Mouse (Mus musculus): Measurements from ENCODE around the gene Clrn1. TPM values are rescaled to one million over a fixed set of nuclear protein-coding genes. Genes with fewer than 3 reads are reported as not detected.

The Clrn1 gene
- polyA plus RNA-seq (2015; fragmentation: Nextera tagmentation; extraction: Ambion mirVana): 0.72 and 0.97 TPM in 2 replicates

DNA sequence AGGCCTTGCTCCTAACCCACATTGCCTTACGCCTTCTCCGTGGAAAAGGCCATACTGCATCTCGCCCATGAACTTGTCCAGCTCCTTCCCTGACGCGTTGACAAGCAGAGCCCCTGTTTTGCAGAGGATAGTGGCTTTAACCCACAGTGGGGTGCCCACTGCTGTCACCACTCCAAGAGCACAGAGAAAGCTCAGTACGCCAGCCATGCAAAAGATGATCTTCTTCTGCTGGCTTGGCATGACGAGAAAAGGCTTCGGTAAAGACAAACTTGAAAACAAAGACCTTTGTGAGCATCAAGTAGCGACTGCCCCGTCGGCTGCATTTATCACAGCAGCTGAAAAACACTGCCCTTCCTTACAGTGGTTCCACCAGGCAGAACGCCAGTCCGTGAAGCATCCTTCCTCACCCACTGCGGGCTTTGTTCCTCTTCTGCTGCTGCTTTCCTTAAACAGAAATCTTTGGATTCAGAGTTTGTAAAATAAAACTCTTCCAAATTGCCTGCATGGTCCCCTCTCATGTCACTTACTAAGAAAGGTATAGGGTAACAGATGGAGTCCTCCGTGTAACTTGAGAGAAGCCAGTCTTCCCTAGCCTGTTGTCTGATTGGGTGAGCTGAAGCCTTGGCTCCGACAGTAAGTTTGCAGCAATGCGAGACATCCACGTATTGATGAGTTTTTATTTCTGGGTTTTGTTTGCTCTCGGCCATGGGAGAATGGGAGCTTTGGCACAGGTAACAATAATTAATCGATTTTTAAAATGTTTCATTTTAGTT is at the start of gene Clrn1:
Gene Clrn1, minus strand, starts transcription at position 540 of the 773 bp plus-strand sequence.
- Histone ChIP-seq H3K4me1 (no peaks in the 10 kb centered on the region), H3K9me3 (no peaks in the 10 kb centered on the region), H3K4me2 (replicated peaks) (no peak within 1 kb of the TSS), H3K27ac (no peak within 1 kb of the TSS), H3K36me3 (no peaks in the 10 kb centered on the region), H3K9ac (no peak within 1 kb of the TSS), H3K27me3 (no peaks in the 10 kb centered on the region), H3K4me3 (no peak within 1 kb of the TSS)
- no peak for ATAC-seq (ENCODE audit: low FRiP score, low read depth)
- WGBS: 65% methylated on average over 20 of the region's 20 CpGs

DNA sequence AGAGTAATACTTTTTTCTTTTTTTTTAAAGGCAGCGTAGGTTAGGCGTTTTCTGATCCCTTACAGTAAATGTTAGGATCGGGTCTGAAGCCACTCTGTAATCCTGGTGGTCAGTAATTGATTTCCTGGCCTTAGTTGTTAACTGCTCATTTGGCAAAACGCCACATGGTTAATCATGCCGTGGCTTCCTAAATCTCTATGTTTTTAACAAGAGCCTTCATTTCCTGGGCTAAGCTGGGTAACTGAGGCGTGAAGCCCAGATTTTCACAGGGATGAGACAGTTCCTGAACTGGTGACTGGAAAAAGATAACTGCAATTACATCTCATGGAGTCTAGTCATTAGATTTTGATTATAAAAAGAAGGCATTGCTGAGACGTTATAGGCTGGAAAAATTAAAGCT is 38.9 kb upstream of the Clrn1 start:
- Histone ChIP-seq H3K9me3 (no peaks in the 10 kb centered on the region), H3K4me1 (no peaks in the 10 kb centered on the region), H3K9ac (no peak overlapping the region), H3K4me3 (no peak overlapping the region), H3K4me2 (replicated peaks) (no peak overlapping the region), H3K36me3 (no peaks in the 10 kb centered on the region), H3K27ac (no peak overlapping the region), H3K27me3 (no peaks in the 10 kb centered on the region)
- WGBS: 31% methylated on average over 7 of the region's 7 CpGs
- ATAC-seq (ENCODE audit: low FRiP score, low read depth): no peak

DNA sequence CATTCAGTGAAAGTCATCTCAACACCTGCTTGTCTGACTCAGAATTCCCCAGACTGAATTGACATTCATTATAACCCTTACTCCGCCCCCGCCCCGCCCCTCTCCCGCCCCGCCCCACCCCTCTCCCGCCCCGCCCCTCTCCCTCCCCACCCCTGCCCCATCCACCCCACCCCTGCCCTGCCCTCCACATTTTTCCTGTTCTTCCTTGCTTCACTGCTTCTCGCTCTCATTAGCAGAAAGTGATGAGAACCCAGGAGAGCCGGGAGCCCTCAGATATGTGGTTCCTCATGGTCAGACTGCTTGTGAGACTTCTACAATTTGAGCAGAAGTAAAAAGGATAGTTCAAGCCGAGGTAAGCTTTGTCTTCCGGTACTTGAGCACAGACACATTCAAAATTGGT is 38.0 kb upstream of the Clrn1 start:
- Histone ChIP-seq H3K9me3 (no peaks in the 10 kb centered on the region), H3K4me1 (no peaks in the 10 kb centered on the region), H3K4me3 (no peak overlapping the region), H3K4me2 (replicated peaks) (no peak overlapping the region), H3K27me3 (no peaks in the 10 kb centered on the region), H3K27ac (no peak overlapping the region), H3K36me3 (no peaks in the 10 kb centered on the region), H3K9ac (no peak overlapping the region)
- 80% methylated on average over 4 of the region's 11 CpGs for WGBS
- no peak for ATAC-seq (ENCODE audit: low FRiP score, low read depth)

DNA sequence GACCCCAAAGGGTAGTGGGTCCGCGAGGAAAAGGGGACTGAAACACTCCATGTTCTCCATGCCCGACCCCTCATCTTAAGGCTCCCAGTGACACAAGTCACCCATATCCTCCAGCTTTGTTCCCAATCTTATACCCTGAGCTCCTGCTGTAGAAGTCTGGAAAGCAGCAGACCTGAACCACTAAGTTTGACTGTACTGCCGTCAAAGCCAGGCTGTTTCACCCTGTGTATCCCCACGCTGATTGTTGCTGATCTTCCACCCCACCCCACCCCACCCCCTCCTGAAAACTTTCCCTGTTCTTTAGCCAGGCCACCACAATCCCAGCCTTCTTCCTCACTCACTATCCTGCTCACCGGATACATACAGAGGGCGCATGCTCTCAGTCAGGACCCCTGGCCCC is 37.5 kb upstream of the Clrn1 start:
- Histone ChIP-seq H3K4me2 (replicated peaks) (no peak overlapping the region), H3K4me1 (no peaks in the 10 kb centered on the region), H3K36me3 (no peaks in the 10 kb centered on the region), H3K27me3 (no peaks in the 10 kb centered on the region), H3K9ac (no peak overlapping the region), H3K27ac (no peak overlapping the region), H3K4me3 (no peak overlapping the region), H3K9me3 (no peaks in the 10 kb centered on the region)
- ATAC-seq (ENCODE audit: low FRiP score, low read depth): no peak
- WGBS: 86% methylated on average over 7 of the region's 7 CpGs

DNA sequence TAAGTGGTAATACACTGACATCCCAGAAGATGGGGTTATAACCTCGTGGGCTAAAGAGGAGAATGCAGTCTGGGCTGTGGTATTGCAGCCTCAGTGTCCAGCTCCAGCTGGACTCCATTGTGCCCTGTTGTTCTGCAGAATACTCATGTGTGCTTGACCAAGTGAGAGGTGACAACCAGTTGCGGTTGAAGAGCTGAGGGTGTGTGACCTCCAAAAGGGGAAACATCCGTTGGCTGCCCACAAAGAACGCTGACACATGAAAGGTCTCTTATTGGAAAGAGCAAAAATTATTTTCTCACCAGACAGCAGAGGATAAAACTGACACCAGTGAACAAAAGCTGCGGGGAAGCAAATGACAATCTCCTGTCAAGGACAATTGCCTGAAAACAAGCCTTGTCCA is 36.2 kb upstream of the Clrn1 start:
- H3K27ac ChIP-seq: no peak overlapping the region
- WGBS: 79% methylated on average over 5 of the region's 5 CpGs
- H3K4me1 ChIP-seq: no peaks in the 10 kb centered on the region
- H3K9me3 ChIP-seq: no peaks in the 10 kb centered on the region
- H3K9ac ChIP-seq: no peak overlapping the region
- H3K4me2 ChIP-seq (replicated peaks): no peak overlapping the region
- no peaks in the 10 kb centered on the region for H3K36me3 ChIP-seq
- no peak overlapping the region for H3K4me3 ChIP-seq
- H3K27me3 ChIP-seq: no peaks in the 10 kb centered on the region
- no peak for ATAC-seq (ENCODE audit: low FRiP score, low read depth)

DNA sequence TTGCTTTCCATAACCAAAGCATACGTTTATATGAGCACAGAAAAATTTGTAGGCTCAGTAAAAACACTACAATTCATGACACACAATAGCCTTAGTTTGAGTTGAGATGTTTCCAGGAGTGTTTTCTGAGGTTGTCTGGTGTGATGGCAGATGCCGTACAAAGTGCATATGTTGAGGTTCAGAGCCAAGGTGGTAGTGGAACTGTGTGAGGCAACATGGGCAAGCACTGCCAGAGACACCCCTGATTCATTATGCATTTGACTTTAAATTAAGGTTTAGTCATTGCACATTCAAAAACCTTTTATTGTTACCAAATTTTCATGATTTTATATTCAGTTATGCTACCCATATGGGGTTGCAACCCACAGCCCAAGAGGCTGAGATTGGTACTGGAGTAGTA is 19.5 kb upstream of the Clrn1 start:
- no peak for ATAC-seq (ENCODE audit: low FRiP score, low read depth)
- no peaks in the 10 kb centered on the region for H3K4me1 ChIP-seq
- no peak overlapping the region for H3K27ac ChIP-seq
- H3K9me3 ChIP-seq: no peaks in the 10 kb centered on the region
- no peak overlapping the region for H3K4me2 ChIP-seq (replicated peaks)
- 87% methylated on average over 2 of the region's 2 CpGs for WGBS
- no peaks in the 10 kb centered on the region for H3K36me3 ChIP-seq
- no peak overlapping the region for H3K9ac ChIP-seq
- no peaks in the 10 kb centered on the region for H3K27me3 ChIP-seq
- no peak overlapping the region for H3K4me3 ChIP-seq

DNA sequence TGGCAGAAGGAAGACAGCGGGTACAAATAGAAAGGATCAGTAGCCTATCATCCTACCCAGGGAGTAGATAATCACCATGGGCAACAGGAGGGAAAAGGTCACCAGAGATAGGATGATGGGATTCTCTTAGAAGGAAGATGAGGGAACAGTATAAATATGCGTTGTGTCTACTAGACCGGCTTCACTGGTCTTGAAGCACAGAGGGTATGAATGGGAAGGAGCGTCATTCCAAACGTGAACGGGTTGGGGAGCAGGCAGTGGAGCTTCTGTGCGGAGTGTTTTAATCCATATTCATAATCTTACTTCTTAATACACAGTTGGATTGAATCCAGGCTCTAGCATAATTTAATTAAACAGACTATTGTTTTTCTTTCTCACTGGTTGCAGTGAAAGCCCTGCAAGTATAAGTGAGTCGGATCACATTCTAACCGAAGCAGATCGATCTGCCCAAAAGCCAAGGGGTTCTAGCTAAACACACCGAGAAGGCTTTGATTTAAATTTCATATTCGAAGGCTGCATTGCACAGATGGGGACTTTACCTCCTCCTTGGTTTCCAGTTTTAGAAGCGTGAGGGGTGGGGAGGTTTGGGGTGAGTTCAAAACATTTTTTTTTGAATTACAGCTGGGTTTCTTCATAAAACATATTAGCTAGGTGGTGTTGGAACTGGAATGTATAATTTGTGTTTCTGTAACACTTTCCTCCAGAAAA is 17.1 kb upstream of the Clrn1 start:
- no peak overlapping the region for H3K9ac ChIP-seq
- no peaks in the 10 kb centered on the region for H3K36me3 ChIP-seq
- no peak overlapping the region for H3K27ac ChIP-seq
- no peak for ATAC-seq (ENCODE audit: low FRiP score, low read depth)
- H3K4me3 ChIP-seq: no peak overlapping the region
- no peaks in the 10 kb centered on the region for H3K9me3 ChIP-seq
- H3K27me3 ChIP-seq: no peaks in the 10 kb centered on the region
- WGBS: 83% methylated on average over 13 of the region's 13 CpGs
- H3K4me1 ChIP-seq: no peaks in the 10 kb centered on the region
- H3K4me2 ChIP-seq (replicated peaks): no peak overlapping the region

DNA sequence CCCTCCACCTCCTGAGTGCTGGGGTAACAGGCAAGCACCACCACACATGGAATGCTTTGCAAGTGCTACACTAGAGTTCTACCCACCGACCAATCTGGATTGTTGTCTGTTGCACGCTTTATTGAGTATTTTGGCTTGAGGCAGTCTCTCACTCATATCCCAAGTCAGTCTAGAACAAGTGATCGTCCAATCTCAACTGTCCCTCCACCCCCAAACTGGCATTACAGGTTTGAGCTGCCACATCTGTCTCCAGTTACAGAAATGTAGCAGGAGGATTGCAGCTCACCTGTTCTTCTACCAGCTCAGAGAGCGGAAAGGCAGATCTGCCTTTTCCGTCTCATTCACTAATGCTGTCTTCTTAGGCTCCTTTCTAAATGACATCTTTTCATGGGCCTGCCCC is 10.0 kb upstream of the Clrn1 start:
- WGBS: 79% methylated on average over 5 of the region's 5 CpGs
- no peak for ATAC-seq (ENCODE audit: low FRiP score, low read depth)
- no peaks in the 10 kb centered on the region for H3K4me1 ChIP-seq
- no peaks in the 10 kb centered on the region for H3K36me3 ChIP-seq
- no peaks in the 10 kb centered on the region for H3K27me3 ChIP-seq
- H3K9ac ChIP-seq: no peak overlapping the region
- H3K4me3 ChIP-seq: no peak overlapping the region
- H3K4me2 ChIP-seq (replicated peaks): no peak overlapping the region
- H3K9me3 ChIP-seq: no peaks in the 10 kb centered on the region
- no peak overlapping the region for H3K27ac ChIP-seq

DNA sequence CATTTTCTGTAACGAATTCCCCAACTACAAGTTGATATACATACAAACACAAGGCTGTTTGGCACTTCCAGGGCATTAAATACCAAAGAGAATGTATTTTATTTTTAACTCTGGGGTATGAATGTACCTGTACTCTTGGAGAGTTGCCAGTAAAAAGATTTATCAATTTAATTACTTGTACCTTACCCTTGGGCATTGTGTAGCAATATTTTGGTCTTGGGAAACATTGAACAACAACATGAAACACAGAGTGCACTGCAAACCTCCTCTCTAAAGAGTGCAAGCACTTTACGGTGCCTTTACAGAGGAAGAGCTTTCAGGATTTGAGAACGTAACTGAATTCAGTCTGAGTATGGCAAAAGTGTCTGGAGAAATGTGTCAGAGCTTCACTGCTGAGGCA is 9.4 kb upstream of the Clrn1 start:
- Histone ChIP-seq H3K4me2 (replicated peaks) (no peak overlapping the region), H3K4me3 (no peak overlapping the region), H3K27ac (no peak overlapping the region), H3K9ac (no peak overlapping the region), H3K4me1 (no peaks in the 10 kb centered on the region), H3K9me3 (no peaks in the 10 kb centered on the region), H3K27me3 (no peaks in the 10 kb centered on the region), H3K36me3 (no peaks in the 10 kb centered on the region)
- 71% methylated on average over 3 of the region's 3 CpGs for WGBS
- ATAC-seq (ENCODE audit: low FRiP score, low read depth): no peak

DNA sequence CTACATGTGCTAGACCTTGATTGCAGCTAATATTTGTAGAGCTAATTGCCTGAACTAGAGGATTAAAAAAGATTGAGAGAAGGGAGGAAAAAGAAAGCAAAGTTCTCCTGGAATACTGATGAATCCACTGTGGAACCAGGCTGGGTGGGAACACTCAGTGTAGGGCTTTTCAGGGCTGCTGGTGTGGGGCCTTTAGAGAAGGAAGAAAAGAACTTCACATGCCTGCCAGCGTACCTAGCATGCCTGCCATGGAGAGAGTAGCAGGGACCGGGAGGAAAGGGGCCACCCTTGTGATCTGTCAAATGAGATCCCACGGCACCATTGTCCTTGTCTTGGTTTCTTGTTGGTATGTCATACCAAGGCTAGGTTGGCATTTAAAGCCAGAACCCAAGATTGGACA is 4.5 kb upstream of the Clrn1 start:
- no peaks in the 10 kb centered on the region for H3K27me3 ChIP-seq
- H3K4me1 ChIP-seq: no peaks in the 10 kb centered on the region
- no peaks in the 10 kb centered on the region for H3K9me3 ChIP-seq
- H3K4me2 ChIP-seq (replicated peaks): no peak overlapping the region
- no peaks in the 10 kb centered on the region for H3K36me3 ChIP-seq
- no peak for ATAC-seq (ENCODE audit: low FRiP score, low read depth)
- no peak overlapping the region for H3K9ac ChIP-seq
- no peak overlapping the region for H3K27ac ChIP-seq
- H3K4me3 ChIP-seq: no peak overlapping the region
- 79% methylated on average over 3 of the region's 3 CpGs for WGBS

DNA sequence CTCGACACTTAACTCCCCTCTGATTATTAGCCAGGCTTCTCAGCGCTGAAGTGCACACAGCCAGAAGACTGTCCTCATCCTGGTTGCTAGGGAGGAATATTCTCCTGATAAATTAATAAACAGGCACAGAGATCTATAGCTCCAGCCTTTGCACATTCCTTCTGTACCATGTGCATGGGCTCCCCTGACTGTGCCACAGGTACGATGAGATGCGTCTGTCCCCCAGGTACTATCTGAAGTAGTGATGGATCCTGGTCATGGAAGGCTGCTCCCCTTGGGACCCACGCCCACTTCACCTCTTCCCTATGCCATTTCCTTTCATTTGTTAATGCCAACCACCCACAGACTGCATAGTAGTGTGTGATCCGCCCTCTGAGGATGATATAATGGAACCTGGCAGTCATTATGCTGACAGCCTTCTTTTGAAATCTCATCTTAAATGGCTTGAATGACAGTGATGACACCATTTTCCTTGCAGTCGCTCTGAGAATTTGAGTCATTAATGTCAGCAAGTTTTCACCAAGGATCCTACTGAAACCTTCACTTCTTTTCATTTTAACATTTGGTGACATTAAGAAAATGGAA is 3.1 kb upstream of the Clrn1 start:
- no peak overlapping the region for H3K27ac ChIP-seq
- H3K9ac ChIP-seq: no peak overlapping the region
- H3K4me3 ChIP-seq: no peak overlapping the region
- no peaks in the 10 kb centered on the region for H3K4me1 ChIP-seq
- no peak overlapping the region for H3K4me2 ChIP-seq (replicated peaks)
- 84% methylated on average over 7 of the region's 7 CpGs for WGBS
- H3K9me3 ChIP-seq: no peaks in the 10 kb centered on the region
- no peaks in the 10 kb centered on the region for H3K27me3 ChIP-seq
- H3K36me3 ChIP-seq: no peaks in the 10 kb centered on the region
- ATAC-seq (ENCODE audit: low FRiP score, low read depth): no peak

DNA sequence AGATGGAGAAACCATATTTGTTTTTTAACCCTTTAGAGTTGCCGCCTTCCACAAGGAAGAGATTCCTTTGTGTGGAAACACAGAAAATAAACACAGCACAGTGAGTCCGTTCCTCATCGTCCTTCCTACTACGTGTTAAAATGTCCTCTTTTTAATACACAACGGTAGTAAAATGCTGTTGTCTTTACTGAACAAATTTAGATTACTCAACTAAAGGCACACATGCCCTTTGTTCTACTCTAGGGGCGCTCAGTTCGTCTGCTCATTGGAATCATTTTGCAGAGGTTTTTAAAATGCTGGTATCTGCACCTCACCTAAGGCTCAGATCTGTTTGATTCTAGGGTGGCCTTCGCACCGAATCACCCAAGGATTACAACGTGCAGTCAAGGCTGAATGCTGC is 2.6 kb upstream of the Clrn1 start:
- H3K9me3 ChIP-seq: no peaks in the 10 kb centered on the region
- no peaks in the 10 kb centered on the region for H3K4me1 ChIP-seq
- H3K27me3 ChIP-seq: no peaks in the 10 kb centered on the region
- 88% methylated on average over 10 of the region's 10 CpGs for WGBS
- no peak overlapping the region for H3K9ac ChIP-seq
- H3K27ac ChIP-seq: no peak overlapping the region
- no peaks in the 10 kb centered on the region for H3K36me3 ChIP-seq
- ATAC-seq (ENCODE audit: low FRiP score, low read depth): no peak
- no peak overlapping the region for H3K4me3 ChIP-seq
- H3K4me2 ChIP-seq (replicated peaks): no peak overlapping the region

Data from limb, embryonic 13.5 days (tissue).